Mouse (Mus musculus) layer of hippocampus, adult 9-10 months (tissue): ENCODE measurements at regions not wholly inside any gene's neighbourhood (a gene's known extent, or its start where the extent isn't known, plus 50 kb on each side); places are given as distances from the start of the nearest gene placed in this dataset.

Source experiments
- DNase-seq: peaks from one replicate; pipeline ENCODE4 v3.0.0; 2022; ENCODE audit warnings: low spot score

- no peak for DNase-seq
These were observed 316.2 kb upstream of the Myt1l start for GRCm38 (mm10) chr12:29211946-29212345.

DNA sequence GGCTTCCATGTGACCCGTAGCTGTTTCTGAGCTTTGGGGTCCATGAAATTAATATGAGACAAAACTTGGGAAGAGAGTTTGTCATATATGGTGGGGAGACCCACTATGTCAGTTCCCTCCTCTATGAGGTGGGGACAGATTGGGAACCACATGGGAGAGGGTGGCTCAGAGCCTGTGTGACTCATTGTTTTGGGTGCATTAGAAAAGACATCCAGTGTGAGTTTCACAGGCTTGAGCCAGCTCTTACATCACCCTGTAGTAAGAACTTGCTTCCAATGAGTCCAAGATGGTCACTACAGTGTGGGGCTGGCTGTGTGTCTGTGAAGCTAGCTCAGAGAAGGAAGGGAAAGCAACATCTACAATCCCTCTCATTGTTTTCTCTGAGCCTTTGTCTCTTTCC lies 314.6 kb upstream of the Myt1l start:
- DNase-seq: no peak

DNA sequence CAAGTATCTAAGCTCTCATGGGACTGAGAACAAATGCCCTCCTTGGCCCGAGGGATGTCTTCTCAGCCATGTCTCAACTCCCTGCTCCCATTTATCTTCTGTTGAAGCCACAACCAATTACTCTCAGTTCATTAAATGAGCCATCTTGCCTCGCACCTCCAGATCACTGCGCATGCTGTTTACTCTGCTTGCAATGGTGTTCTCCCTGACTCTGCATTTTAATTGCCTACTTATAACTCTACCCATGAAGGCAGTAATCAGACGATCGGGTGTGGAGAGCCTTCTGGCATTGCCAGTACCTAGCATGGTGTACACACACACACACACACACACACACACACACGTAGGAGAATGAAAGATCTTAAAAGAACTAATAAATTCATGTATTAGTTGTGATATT lies 306.1 kb upstream of the Myt1l start:
- DNase-seq: no peak

- DNase-seq: no peak
These were observed 302.2 kb upstream of the Myt1l start for GRCm38 (mm10) chr12:29226001-29226400.

- no peak for DNase-seq
These were observed 295.4 kb upstream of the Myt1l start for GRCm38 (mm10) chr12:29232492-29233447.

DNA sequence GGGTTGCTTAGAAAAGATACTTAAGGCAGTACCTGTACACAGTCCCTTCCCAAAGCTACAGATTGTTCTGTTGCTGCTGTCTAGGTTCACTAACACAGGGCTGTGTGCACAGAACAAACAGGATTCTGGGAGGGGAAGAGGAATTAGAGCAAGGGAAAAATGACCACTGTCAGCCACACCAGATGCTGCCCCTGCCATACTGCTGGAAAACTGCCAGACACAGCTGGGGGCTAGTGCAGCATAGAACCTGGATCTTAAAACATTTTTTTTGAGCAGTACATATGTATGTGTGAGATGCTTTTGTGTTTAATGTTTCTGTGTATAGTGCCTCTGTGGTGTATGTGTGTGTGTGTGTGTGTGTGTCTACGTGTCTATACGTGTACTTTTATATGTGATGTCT lies 291.7 kb upstream of the Myt1l start:
- no peak for DNase-seq

DNA sequence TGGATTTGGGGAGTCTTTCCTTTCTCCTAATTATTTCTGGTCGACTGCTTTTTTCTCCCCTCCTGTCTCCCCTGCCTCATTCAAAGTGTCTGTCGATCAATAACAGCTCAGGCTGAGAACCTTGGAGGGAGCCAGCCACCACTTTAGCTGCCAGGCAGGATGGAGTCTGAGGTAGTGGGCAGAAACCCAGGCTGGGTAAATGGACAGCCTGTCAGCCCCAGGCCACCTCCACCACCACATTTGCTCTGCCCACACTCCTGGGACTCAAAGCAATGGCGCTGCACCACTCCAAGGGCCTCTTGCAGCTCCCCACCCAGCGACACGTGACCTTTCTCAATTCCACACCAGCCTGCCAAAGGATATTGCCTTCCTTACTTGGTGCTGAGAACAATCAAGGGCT lies 290.7 kb upstream of the Myt1l start:
- DNase-seq: no peak

DNA sequence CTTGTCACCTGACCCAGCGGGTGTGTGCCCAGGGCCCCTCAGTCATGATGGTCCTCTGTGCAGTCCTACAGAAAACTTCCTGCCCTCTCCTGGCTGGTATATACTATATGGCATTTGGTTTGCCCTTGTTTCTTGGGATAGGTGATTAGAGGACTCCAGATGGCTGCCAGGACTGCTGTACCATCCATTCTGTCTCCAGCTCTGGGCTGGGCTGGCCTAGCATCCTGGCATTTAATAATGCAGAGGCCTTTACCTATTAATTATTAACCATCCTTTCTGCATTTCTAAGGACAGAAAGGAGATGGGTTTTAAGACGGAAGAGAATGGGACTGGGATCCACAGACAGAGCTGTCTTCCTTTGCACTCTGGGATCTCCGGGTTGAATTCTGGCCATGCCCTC lies 288.7 kb upstream of the Myt1l start:
- DNase-seq: no peak

DNA sequence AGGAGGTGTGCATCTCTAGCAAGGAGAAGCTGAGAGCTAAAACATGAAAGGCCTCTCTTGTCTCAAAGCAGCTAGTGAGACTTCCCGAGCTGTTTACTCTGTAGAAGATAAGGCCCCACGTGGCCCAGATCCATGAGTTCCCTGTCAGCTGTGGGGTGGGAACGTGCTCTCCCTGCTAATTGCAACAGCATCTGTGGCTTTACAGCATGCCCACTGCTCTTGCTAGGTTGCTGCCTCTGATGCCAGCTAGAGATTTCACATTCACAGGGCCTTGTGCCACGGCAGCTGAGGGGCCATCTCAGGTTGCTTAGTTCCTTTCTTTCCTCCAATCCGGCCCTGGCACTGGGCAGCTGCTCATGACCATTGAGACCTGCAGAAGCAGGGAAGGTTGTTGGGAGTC lies 288.2 kb upstream of the Myt1l start:
- peak; percentile 67 for DNase-seq

- no peak for DNase-seq
These were observed 285.1 kb upstream of the Myt1l start for GRCm38 (mm10) chr12:29243087-29243486.

- DNase-seq: no peak
These were observed 282.1 kb upstream of the Myt1l start for GRCm38 (mm10) chr12:29246041-29246440.

- no peak for DNase-seq
These were observed 280.8 kb upstream of the Myt1l start for GRCm38 (mm10) chr12:29247356-29247755.

- no peak for DNase-seq
These were observed 279.7 kb upstream of the Myt1l start for GRCm38 (mm10) chr12:29248459-29248858.

DNA sequence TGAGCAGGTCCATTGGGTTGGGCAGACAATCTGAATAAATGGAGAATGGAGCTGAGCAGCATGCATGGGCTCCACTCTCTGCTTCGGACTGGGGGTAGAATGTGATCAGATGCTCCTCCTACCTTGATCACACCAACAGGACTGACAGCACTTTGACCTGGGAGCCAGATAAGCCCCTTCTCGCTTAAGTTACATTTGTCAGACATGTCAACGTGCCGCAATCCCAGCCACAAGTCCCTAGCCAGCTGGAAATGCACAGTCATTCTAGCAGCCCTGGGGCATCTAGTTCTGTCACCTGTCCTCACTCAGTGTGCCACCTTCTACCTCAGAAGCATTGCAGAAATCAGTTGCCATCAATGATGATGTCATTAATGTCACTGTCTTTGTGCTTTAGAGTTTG lies 272.1 kb upstream of the Myt1l start:
- DNase-seq: no peak

GRCm38 (mm10) chr12:29257011-29257734 lies 271.0 kb upstream of the Myt1l start:
- no peak for DNase-seq

DNA sequence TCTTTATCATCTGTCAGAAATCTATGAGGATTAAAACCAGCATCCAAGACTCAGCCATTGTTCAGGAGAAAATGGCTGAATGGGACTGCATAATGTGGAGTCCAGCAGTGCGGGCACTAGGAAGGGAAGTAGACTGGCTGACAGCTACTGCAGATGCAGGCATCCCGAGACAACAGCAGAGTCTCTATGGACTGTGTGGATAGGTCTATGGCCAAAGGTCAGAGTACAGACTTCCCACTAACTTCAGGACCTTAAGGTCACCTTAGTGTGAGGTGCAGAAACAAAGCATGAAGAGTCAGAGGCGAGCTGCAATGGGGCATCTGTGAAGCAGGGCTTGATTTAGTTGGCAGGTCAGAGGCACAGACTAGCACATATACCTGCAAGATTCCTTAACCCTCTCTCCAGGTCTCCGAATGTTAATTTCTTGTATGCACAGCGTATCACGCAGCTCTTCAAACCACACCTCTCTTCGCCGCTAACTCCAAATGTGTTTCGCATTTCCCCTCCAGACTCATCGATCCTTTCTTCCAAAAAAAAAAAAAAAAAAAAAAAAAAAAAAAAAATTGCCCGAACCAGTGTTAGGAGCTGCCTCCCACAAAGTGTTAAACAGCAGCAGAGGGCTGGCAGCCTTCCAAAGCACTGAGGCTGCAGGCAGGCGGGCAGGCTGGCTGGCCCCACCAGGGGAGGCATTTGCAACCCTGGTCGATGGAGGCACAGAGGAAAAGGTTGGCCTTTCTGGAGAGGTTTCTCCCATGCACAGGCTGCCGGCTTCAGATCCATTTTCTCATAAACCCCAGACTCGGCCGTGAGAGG lies 270.2 kb upstream of the Myt1l start:
- no peak for DNase-seq

GRCm38 (mm10) chr12:29258548-29258874 lies 269.7 kb upstream of the Myt1l start:
- no peak for DNase-seq

- no peak for DNase-seq
These were observed 269.2 kb upstream of the Myt1l start for GRCm38 (mm10) chr12:29258966-29259365.

DNA sequence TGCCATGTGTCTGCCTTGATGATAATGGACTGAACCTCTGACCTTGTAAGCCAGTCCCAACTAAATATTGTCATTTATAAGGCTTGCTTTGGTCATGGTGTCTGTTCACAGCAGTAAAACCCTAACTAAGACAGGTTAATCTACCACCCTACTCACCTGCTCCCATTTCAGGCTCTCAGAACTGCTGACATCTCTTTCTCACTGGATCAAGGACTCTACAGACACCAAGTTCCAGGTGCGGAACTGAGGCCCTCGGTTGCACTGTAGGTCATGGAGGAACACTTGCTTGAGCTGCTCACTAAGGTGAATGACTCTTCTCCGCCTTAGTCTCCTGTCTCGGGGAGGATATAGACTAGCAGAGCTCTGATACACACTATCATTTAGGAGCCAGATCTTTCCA lies 254.0 kb upstream of the Myt1l start:
- DNase-seq: no peak

GRCm38 (mm10) chr12:29275676-29276075 lies 252.5 kb upstream of the Myt1l start:
- DNase-seq: no peak

DNA sequence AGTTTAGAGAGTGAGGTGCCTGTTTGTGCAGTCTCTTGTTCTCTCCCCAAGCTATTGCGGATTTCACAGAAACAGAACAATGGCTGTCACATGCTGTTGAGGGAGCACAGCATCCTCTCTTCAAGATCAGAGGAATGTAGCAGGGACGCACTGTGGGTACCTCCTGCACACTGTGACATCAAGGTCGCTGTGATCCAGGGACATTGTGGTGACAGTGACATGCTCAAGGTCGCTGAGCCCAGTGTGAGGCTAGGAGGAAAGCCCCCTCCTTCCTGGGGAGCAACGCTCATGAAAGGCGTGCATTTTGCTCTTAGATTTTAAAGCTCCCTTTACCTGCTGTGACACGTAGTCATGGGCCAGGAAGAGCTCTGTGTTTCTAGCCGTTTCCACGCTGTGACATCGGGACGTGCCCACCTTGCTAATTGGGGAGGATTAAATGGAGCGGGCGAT lies 248.5 kb upstream of the Myt1l start:
- no peak for DNase-seq

- DNase-seq: no peak
These were observed 247.9 kb upstream of the Myt1l start for GRCm38 (mm10) chr12:29280081-29280788.
